Mouse (Mus musculus): ENCODE measurements around the gene Irak3. TPM values are rescaled to one million over a fixed set of nuclear protein-coding genes. Genes with fewer than 3 reads are reported as not detected.
"Not testable (repeated sequence)": the region's sequence is repeated elsewhere in the genome, so short reads cannot be mapped to it uniquely, and the experiment has no call there.

Irak3 gene
- total and polyA plus RNA-seq, 2 experiments from 2014 or later: 0.13 to 0.33 TPM

DNA sequence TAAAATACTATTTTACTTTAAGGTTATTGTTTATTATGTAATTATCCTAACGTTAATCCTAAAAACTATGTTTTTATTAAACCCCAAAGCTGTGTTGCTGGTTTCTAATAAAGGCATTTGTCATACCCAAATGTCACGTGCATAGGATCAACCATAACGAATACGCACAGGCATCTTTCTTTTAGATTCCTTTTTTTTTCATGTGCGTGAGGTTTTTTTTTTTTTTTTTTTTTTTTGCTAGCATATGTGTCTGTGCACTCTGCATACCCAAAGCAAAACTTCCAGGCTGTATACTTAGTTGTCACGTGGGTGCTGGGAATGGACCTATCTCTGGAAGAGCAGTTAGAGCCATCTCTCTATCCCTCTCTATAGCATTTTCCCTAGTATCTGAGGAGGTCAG lies 88.0 kb downstream of the Irak3 start:
- no peaks in the 10 kb centered on the region for H3K36me3 ChIP-seq (ENCODE audit: insufficient read depth)
- DNase-seq (no peak), ATAC-seq (no peak)
- 74% methylated on average over 6 of the region's 6 CpGs for WGBS
- H3K4me2 ChIP-seq (ENCODE audit: low read depth): no peak overlapping the region
- H3K27me3 ChIP-seq (ENCODE audit: insufficient read depth, low read length): no peaks in the 10 kb centered on the region
- H3K4me1 ChIP-seq (ENCODE audit: insufficient read depth): peaks cover 5% of the 10 kb centered on the region; the same call in 1 of the 2 replicates
- H3K9me3 ChIP-seq (ENCODE audit: low read length): no peaks in the 10 kb centered on the region
- H3K27ac ChIP-seq (ENCODE audit: low read depth, low read length): no peak overlapping the region
- no peak overlapping the region for H3K9ac ChIP-seq
- TF ChIP-seq CTCF (IDR thresholded peaks at IDR 0.05; ENCODE audit: low read depth): no peak
- no peak overlapping the region for H3K4me3 ChIP-seq (ENCODE audit: low read depth, low read length)

DNA sequence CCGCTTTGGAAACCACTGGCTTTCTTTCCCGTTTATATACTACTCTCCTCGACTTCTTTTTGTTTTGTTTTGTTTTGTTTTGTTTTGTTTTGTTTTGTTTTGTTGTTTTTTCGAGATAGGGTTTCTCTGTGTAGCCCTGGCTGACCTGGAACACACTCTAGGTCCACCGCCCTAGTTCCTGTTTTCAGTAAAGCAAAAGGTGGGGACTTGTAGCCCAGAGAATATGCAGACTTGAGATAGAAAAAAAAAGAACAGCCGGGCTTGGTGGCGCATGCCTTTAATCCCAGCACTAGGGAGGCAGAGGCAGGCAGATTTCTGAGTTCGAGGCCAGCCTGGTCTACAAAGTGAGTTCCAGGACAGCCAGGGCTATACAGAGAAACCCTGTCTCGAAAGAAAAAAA lies 88.4 kb downstream of the Irak3 start:
- H3K27me3 ChIP-seq (ENCODE audit: insufficient read depth, low read length); H3K36me3 ChIP-seq (ENCODE audit: insufficient read depth); H3K9ac ChIP-seq; DNase-seq; H3K27ac ChIP-seq (ENCODE audit: low read depth, low read length); H3K9me3 ChIP-seq (ENCODE audit: low read length); H3K4me1 ChIP-seq (ENCODE audit: insufficient read depth); ATAC-seq: not testable (repeated sequence)
- Histone ChIP-seq H3K4me2 (ENCODE audit: low read depth) (peak overlapping the region; percentile 83), H3K4me3 (ENCODE audit: low read depth, low read length) (peak overlapping the region; percentile 74)
- WGBS: 66% methylated on average over 9 of the region's 9 CpGs

DNA sequence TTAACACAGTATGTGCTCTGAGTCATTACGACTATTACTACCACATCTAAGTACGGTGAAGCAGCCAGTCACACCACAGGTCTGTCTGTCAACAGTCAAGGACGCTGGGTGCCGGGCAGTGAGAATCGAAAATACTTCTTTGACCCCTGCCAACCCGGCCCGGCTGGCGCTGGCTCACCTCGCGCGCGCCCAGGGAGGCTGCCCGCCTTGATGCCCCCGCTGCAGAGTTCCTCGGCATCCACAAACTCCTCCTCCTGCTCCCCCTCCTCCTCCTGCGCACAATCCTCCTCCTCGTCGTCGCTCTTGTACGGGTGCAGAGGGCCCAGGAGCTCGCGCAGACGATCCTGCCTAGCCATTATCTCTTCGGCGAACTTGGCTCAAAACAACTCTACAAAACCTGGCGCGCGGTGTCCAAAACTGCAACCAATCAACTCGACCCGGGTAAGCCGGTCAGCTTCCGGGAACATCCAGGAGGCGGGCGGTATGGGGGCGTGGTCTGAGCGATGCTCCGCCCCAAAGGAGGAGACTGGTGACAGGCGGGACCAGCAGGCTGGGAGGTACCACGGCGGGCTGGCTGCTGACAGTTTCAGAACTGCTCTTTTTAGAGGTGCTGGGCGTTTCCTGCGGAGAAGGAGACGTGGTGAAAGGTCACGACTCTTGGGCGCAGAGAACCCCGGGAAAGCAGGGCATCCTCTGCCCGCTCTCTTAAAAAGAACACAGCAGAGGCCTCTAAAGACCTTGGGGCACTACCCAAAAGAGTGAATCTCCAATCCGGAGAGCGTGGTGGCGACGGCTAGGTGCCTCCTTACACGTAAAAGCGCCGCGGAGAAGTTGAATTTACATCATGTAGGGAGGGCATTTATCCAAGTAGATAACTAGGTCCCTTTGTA lies 89.2 kb downstream of the Irak3 start, which contains the start of gene Helb:
TSS of gene Helb (minus strand) at position 481 of the 890 bp plus-strand sequence.
- Histone ChIP-seq H3K4me3 (ENCODE audit: low read depth, low read length) (peak within 1 kb of the TSS; percentile 74), H3K9me3 (ENCODE audit: low read length) (no peaks in the 10 kb centered on the region), H3K4me2 (ENCODE audit: low read depth) (peak within 1 kb of the TSS; percentile 83), H3K9ac (peak within 1 kb of the TSS; percentile 53), H3K4me1 (ENCODE audit: insufficient read depth) (peaks cover 5% of the 10 kb centered on the region; the same call in 1 of the 2 replicates), H3K27ac (ENCODE audit: low read depth, low read length) (peak within 1 kb of the TSS; percentile 54; the same call in 1 of the 2 replicates), H3K36me3 (ENCODE audit: insufficient read depth) (no peaks in the 10 kb centered on the region), H3K27me3 (ENCODE audit: insufficient read depth, low read length) (no peaks in the 10 kb centered on the region)
- DNase-seq (peak; percentile 94), ATAC-seq (peak; percentile 100)
- TF ChIP-seq CTCF (IDR thresholded peaks at IDR 0.05; ENCODE audit: low read depth): no peak
- WGBS: 2% methylated on average over 55 of the region's 55 CpGs

DNA sequence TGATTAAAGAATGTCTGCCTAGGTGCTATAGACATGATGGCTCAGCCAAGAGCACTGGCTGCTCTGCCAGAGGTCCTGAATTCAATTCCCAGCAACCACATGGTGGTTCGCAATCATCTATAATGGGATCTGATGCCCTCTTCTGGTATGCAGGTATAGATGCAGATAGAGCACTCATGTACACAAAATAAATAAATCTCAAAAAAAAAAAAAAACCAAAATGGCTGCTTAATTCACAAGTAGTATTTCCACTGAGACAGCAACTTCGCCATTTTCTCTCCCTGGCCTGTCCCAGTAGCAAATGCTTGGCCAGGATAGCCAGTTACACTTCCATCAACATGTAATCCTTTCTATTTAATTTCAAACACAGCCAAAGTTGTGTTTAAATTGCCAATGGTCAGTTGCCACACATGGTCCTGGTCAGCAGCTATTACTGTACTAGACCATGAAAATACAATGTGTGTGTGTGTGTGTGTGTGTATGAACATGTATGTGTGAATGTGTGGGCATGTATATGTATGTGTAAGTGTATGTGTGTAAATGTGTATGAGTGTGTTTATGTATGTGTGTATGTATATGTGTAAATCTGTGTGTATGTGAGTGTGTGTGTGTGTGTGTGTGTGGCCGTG lies 90.1 kb downstream of the Irak3 start:
- Histone ChIP-seq H3K4me1 (ENCODE audit: insufficient read depth) (peaks cover 5% of the 10 kb centered on the region; the same call in 1 of the 2 replicates), H3K27me3 (ENCODE audit: insufficient read depth, low read length) (no peaks in the 10 kb centered on the region), H3K9ac (peak overlapping the region; percentile 53; the same call in 1 of the 2 replicates), H3K9me3 (ENCODE audit: low read length) (no peaks in the 10 kb centered on the region), H3K36me3 (ENCODE audit: insufficient read depth) (no peaks in the 10 kb centered on the region), H3K4me2 (ENCODE audit: low read depth) (peak overlapping the region; percentile 83), H3K27ac (ENCODE audit: low read depth, low read length) (no peak overlapping the region), H3K4me3 (ENCODE audit: low read depth, low read length) (peak overlapping the region; percentile 74)
- ATAC-seq (no peak), DNase-seq (no peak)
- peak; percentile 22; the same call in 1 of the 2 replicates for TF ChIP-seq CTCF (IDR thresholded peaks at IDR 0.05; ENCODE audit: low read depth)
- 76% methylated on average over 3 of the region's 3 CpGs for WGBS

DNA sequence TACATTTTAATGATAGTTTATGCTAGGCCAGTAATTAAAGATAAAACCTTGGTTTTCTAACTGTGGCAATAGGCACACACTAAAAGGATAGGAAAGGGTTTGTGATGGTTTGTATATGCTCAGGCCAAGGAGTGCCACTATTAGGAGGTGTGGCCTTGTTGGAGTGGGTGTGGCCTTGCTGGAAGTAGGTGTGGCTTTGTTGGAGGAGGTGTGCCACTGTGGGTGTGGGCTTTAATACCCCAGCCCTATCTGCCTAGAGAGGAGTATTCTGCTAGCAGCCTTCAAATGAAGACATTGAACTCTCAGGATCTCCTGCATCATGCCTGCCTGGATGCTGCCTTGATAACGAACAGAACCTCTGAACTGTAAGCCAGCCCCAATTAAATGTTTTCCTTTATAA lies 101.1 kb downstream of the Irak3 start:
- TF ChIP-seq CTCF (IDR thresholded peaks at IDR 0.05; ENCODE audit: low read depth): no peak
- Histone ChIP-seq H3K36me3 (ENCODE audit: insufficient read depth) (no peaks in the 10 kb centered on the region), H3K4me3 (ENCODE audit: low read depth, low read length) (no peak overlapping the region), H3K9ac (no peak overlapping the region), H3K4me1 (ENCODE audit: insufficient read depth) (no peaks in the 10 kb centered on the region), H3K27ac (ENCODE audit: low read depth, low read length) (no peak overlapping the region), H3K4me2 (ENCODE audit: low read depth) (no peak overlapping the region), H3K9me3 (ENCODE audit: low read length) (no peaks in the 10 kb centered on the region), H3K27me3 (ENCODE audit: insufficient read depth, low read length) (no peaks in the 10 kb centered on the region)
- DNase-seq (no peak), ATAC-seq (no peak)
- 80% methylated on average over 1 of the region's 1 CpGs for WGBS

DNA sequence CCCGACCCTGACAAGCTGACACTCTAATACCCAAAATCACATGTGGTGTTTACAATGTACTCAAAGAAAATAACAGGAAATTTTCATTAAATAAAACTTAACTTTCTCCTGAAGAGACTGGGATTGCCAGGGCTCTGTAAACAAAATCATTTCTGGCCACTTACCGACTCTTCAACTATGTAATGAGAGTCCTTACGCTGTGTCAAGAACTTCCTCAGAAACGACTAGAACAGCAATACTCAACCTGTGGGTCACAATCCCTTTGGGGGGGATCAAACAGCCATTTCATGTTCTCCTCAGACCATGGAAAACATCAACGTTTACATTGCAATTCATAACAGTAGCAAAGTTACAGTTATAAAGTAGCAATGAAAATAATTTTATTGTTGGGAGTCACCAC lies 104.4 kb downstream of the Irak3 start:
- no peaks in the 10 kb centered on the region for H3K4me1 ChIP-seq (ENCODE audit: insufficient read depth)
- H3K9ac ChIP-seq: no peak overlapping the region
- no peak overlapping the region for H3K4me3 ChIP-seq (ENCODE audit: low read depth, low read length)
- no peak for ATAC-seq
- no peak for DNase-seq
- H3K9me3 ChIP-seq (ENCODE audit: low read length): no peaks in the 10 kb centered on the region
- H3K27me3 ChIP-seq (ENCODE audit: insufficient read depth, low read length): no peaks in the 10 kb centered on the region
- H3K36me3 ChIP-seq (ENCODE audit: insufficient read depth): 0 out of 2 replicates have a peak, but pooled peaks cover 9% of the 10 kb centered on the region
- 91% methylated on average over 5 of the region's 5 CpGs for WGBS
- H3K27ac ChIP-seq (ENCODE audit: low read depth, low read length): no peak overlapping the region
- no peak overlapping the region for H3K4me2 ChIP-seq (ENCODE audit: low read depth)
- no peak for TF ChIP-seq CTCF (IDR thresholded peaks at IDR 0.05; ENCODE audit: low read depth)

DNA sequence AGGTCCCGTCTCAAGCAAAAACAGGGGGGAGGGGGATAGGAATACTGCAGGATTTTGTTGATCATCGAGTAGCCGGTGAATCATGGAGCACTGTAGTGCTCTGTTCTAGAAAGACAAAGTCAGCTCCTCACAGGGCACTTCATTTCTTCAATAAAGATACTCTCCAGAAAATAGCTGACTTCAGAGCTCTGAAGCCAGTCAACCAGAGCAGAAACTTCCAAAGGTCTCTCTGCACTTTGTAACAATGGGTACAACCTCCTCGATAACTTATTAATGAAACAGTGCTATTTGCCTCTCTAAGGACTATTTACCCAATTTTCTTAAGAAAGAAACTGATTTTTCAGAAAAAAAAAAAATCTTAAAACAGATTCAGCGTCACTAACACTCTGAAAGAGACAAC lies 106.2 kb downstream of the Irak3 start:
- no peak for TF ChIP-seq CTCF (IDR thresholded peaks at IDR 0.05; ENCODE audit: low read depth)
- H3K9me3 ChIP-seq (ENCODE audit: low read length): no peaks in the 10 kb centered on the region
- H3K27ac ChIP-seq (ENCODE audit: low read depth, low read length): no peak overlapping the region
- H3K4me1 ChIP-seq (ENCODE audit: insufficient read depth): no peaks in the 10 kb centered on the region
- H3K27me3 ChIP-seq (ENCODE audit: insufficient read depth, low read length): no peaks in the 10 kb centered on the region
- no peak overlapping the region for H3K4me3 ChIP-seq (ENCODE audit: low read depth, low read length)
- no peak overlapping the region for H3K9ac ChIP-seq
- ATAC-seq (no peak), DNase-seq (no peak)
- no peak overlapping the region for H3K4me2 ChIP-seq (ENCODE audit: low read depth)
- 0 out of 2 replicates have a peak, but pooled peaks cover 9% of the 10 kb centered on the region for H3K36me3 ChIP-seq (ENCODE audit: insufficient read depth)
- 95% methylated on average over 5 of the region's 5 CpGs for WGBS
